Mouse (Mus musculus): ENCODE results near the gene Fam78b.
A peak's percentile ranks its signal among the peaks of the same experiment; 100 is the strongest.

- TF ChIP-seq CTCF (IDR thresholded peaks at IDR 0.05; ENCODE audit: insufficient read depth, low read length), result peak; percentile 43
- TF ChIP-seq POLR2A (IDR thresholded peaks at IDR 0.05; ENCODE audit: borderline replicate concordance, extremely low read depth, low read depth, low read length), result 0 out of 2 replicates have a peak, but pooled peaks have one; percentile 9
Observed at GRCm38 (mm10) chr1:167002486-167002850, 1.3 kb downstream of the Fam78b start.

Measured in lung, adult 2 months (tissue).